Mouse (Mus musculus) common myeloid progenitor, adult 5-6 weeks (primary cell): ENCODE measurements around the gene Cfap157. TPM values are rescaled to one million over a fixed set of nuclear protein-coding genes. Genes with fewer than 3 reads are reported as not detected.

ENCODE experiments used
- ATAC-seq: replicated peaks from 2 replicates; pipeline ENCODE4 v1.8.0; 2016; ENCODE audit warnings: low read depth, mild to moderate bottlenecking, moderate TSS enrichment, inconsistent platforms; ENCODE audit not compliant: poor library complexity, severe bottlenecking
- total RNA-seq: library from RNA; stranded (forward); fragments of 200-1000, 187-1606 nt; gene quantifications from 2 replicates; pipeline ENCODE4 v1.2.3, GENCODE M21; 2017

The Cfap157 gene
- total RNA-seq, 1 experiment from 2014 or later = not detected

DNA sequence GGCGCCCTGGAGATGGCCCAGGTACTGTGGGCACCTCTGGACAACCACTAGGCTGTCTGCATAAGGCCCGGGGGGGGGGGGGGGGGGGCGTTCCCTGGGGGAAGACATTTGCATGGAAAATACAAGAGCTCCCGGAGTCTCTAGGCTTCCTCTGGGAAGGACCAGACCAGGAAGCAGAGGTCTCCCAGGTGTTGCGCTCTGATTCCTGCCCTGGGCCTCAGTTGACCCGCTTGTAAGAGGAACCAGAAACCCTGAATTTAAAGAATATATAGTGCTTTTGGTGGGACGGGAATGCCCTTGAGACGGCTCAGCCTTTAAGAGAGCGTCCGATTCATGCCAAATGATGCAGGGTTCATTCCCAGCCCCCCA lies 32.6 kb downstream of the Cfap157 start:
- ATAC-seq = no peak

DNA sequence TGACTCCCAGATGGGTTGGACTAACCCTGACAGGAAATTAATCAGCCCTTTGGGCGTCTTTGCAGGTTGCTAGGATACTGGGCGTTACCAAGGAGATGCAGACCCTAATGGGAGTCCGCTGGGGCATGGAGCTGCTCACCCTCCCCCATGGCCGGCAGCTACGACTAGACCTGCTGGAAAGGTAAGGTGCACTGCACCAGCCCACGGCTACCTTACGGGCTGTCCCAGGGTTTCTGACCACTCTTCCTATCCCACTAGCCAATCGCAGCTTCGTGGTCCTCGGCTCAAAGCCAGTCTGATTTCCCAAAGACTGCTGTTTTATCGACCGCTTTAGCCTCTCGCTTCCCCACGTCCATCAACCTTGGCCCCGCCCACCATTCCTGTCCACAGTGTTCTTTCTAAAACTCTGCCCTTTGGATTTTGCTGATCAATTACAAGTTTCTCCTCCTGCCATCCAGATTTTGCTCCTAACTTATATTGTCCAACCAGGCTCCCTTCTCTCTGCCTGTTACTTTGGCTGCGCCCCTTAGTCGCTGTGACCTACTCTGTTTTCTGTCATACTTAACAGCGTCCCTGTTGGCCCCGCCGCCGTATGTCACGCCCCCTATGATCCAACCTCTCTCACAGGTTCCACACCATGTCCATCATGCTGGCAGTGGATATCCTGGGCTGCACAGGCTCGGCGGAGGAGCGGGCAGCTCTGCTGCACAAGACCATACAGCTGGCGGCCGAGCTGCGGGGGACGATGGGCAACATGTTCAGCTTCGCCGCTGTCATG lies 33.2 kb downstream of the Cfap157 start:
- ATAC-seq = no peak

DNA sequence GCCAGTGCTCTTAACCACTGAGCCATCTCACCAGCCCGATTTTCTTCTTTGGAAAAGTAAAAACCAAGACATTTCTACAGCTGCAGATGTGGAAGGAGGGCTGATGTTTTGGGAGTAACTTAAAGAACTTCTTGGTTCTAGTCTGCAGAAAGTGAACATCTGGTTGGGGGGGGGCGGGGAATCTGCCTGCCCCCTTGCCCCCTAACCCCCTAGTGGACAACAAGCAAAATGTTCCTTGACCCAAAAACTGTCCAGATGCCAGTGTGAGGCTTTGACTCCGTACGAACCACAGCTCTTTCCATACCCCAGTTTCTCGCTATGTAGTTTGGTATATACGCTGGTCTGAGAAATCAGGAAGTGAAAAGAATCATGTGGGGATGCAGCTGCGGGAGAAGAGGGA lies 34.0 kb downstream of the Cfap157 start:
- no peak for ATAC-seq

DNA sequence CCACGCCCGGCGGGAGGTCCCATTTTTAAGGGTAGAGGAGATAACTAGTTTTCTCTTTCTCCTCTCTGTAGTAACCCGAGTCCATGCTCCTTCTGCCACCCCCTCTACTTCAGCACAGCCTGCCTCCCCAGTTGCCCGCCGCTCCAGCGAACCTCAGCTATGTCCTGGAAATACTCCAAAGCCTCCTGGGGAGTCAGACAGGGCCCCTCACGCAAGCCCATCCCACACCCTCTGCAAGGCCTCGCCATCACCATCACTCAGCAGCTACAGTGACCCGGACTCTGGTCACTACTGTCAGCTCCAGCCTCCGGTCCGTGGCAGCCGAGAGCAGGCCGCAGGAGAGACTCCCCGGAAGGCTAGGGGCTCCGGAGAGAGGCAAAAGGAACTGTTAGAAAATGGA lies 35.1 kb downstream of the Cfap157 start:
- no peak for ATAC-seq

DNA sequence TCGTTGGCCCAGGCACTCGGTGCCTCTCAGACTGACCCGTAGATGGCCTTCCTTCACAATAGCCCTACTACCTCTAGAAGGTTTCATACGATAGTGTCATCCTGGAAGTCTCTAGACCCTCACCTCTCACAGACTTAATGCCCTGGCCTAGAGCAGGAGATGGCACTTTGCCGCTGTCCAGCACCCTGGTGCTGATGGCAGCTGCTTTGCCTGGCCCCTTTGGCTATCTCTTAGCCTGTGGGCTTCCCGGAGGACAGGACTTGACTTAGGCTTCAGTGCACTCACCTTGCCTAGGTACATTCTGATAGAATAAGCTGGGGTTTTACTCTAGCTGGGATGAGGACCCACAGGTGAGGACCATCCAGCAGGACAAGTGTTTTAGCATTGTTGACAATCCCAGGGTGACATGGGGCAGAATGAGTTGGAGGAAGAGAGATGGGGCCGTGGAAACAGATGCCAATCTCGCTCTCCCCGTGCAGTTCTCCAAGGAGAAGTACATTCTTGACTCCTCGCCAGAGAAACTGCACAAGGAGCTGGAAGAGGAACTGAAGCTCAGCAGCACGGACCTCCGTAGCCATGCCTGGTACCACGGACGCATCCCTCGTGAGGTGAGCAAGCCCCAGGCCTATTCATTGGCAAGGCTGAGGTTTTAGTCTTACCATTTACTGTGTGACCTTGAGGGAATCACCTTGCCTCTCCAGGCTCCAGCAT lies 39.8 kb downstream of the Cfap157 start:
- peak; percentile 54; the same call in 1 of the 2 replicates for ATAC-seq

DNA sequence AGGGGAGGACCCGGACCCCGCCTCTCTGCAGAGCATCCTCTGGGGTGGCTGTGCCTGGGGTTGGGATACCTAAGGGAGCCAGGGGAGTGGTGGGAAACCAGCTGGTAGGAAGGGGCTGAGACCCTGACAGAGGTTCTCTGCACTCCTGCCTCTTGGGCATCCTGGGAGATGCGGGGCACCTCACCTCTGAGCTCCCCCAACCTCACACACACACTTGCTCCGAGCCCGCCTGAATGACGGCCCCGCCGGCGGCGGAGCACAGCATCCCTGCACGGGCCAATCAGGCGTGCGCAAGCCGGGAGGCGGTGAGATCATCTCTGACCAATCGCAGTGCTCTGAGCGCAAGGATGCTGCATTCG lies 42.1 kb downstream of the Cfap157 start:
- ATAC-seq = no peak

DNA sequence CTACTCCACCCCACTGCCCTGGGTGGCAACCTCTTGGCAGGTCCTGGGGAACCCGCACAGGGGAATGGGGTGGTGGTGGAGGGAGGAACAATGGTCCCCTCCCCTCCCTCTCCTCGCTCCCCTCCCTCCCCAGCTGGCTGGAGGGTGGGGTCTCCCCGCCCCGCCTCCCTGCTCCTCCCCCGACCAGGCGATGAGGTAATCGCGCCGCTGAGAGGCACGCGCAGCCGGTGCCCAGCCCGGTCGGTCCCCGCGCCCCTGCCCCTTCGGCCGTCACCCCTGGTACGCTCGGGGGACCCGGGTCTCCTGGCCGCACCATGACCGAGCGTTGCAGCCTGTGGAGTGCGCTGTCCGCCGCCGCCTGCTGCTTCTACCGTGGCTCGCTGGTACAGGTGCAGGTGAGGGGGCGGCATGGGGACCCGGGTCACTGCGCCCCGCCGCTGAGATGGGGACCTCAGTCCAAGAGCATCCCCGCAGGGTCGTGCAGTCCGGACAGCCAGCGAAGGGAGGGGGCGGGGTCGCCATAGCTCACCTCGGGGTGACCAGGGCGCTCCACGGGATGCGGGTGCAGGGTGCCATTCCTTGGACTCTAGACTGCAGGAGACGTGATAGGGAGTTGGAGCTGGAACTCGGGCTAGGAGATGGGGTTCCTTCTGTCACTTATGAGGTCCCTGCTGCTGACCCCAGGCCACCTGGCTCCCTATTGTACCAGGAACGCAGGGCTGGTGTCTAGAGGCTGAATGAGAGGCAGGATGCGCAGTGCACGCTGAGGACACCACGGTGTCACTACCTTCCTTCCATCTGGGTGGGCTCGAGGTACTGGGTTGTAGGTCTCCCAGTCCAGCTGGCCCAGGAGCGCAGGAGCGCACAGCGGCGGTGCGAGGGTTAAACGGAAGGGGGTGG lies 42.7 kb downstream of the Cfap157 start:
- no peak for ATAC-seq

DNA sequence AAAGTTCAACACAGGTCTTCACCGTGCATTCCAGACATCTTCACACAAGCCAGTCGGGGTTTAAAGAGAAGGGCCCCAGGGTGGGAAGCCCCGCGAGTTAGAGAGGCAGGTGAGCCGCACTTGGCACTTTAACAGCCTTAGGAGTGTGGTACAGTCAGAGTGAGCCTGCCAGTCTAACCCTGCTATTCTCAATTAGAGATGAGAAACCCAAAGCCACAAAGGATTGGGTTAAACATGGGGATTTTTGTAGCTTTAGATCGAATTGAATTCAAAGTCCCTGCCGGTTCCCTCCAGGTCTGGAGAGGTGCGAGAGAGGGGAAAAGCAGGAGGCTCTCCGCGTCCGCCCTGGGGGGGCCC lies 43.3 kb downstream of the Cfap157 start, which contains the start of gene 6330409D20Rik:
Gene 6330409D20Rik (minus strand): TSS at position 101 of the 357 bp plus-strand sequence.
- no peak for ATAC-seq

DNA sequence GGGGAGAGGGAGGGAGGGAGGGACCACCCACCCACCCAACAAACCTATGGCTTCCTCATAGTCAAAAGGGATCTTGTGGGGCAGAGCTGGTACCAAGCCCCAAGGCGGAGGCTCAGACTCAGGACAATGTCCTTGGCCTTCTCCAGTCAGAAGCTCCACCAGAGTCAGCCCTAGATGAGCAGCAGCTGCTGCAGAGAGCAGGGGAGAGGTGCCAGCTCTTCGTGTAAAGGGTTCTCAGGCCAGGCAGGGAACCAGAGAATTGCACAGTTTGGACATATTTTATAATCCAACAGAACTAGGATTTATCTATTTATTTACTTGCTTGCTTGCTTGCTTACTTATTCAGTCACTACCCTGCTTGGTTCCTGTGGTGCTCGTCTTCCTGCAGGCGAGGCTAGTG lies 44.9 kb downstream of the Cfap157 start:
- ATAC-seq = no peak

DNA sequence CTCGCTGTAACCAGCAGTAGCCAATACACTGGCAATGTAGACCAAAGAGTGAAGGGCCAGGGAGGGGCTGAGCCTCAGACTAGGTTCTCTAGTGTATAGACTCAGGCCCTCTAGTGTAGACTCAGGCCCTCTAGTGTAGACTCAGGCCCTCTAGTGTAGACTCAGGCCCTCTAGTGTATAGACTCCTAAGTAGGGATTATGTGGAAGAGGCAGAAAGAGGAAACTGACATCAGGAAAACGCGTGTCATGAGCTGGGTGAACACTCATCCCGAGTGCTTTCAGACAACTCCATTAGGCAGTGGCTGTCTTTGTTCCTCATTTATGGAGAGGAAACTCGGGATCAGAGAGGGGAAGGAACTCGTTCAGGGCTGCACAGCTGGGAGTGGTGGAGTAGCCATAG lies 47.2 kb downstream of the Cfap157 start:
- no peak for ATAC-seq

DNA sequence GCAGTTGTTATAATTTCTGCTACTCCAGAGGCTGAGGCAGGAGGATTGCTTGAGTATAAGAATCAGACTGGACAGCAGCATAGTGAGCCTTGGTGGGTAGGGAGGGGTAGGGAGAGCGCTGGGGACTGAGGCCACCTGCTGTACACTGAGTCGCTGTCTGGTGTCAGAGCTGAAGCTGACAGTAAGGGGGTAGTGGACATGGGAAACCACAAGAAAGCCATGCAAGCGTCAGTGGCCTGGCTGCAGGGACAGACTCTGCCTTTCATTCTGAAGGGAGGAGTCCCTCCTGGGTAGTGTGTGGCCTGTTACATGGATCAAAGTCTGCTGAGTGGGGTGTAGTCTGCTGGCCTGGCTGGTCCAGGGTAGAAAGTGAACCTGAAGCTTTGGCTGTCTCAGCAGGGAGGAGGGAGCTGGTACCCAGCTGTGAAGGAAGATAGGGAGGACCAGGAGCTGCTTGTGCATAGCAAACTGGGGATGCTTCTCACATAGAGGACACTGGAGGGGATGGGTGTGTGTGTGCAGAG lies 47.9 kb downstream of the Cfap157 start:
- ATAC-seq = peak; percentile 36

DNA sequence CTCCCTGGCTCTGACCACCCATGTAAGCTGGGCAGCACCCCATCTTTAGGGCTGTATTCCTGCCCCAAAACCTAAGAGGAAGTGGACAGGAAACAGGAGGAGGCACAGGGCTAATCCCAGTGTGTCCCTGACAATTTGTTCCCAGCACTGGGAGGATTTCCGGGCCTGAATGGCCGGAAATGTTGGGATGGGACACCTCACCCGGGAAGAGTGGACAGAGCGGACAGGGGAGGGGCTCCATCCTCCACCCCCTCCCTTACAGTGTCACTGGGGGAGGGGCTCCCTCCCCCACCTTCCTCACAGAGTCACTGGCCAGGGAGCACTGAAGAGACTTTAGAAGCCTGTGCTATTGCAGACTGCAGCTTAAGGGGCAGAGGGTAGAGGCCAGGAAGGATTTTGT lies 49.3 kb downstream of the Cfap157 start:
- ATAC-seq = no peak

DNA sequence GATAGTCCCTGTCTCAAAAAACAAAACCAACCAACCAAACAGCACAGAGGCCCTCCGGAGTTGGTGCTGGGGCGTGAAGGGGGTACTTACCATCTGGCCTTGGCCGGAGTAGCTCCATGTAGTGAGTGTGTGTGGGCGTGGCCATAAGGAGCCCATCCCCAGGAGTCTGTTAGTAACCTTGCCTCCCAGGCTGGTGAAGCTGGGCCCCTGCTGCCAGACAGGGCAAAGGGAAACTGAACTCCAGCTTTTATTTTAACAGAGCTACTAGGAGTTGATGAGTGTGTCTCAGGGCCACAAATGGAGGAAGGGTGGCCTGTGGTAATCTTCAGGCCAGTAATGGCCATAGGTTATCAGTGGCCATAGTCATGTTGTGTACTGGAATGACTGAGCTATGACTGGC lies 49.7 kb downstream of the Cfap157 start:
- ATAC-seq = no peak

DNA sequence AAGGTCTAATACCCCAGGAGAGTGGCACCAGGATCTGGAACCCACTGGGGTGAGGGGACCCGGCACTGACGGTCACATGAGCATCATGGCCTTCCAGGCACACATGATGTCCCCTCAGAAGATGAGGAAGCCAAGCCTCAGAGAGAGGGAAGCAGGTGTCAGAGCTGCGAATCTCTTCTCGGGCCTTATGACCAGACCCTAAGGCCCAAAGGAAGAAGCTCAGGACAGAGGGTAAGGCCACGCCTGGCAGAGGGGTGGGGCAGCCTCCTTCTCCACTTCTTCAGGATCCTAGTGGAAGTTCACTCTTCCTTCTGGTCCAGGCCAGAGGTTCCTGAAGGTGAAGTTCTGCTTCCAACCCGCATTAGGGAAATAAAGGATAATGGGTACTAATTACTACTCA lies 51.5 kb downstream of the Cfap157 start:
- no peak for ATAC-seq

DNA sequence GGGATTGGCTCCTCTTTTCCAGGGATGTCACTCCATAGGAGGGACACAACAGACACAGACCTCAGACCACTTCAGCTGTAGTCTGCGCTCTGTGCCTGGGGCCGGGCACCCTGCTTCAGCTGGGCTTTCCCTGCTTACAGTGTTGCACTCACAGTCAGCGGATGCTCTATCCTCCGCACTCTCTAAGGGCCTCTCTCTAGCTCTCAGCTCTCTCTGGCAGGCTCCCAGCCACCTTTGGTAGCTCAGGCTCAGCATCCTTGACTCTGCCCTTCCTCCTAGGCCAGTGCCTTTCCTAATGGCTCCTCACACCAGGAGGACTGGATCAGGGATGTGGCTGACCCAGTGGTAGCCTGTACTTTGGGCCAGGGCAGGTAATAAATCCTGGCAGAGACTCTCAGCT lies 52.3 kb downstream of the Cfap157 start:
- no peak for ATAC-seq

DNA sequence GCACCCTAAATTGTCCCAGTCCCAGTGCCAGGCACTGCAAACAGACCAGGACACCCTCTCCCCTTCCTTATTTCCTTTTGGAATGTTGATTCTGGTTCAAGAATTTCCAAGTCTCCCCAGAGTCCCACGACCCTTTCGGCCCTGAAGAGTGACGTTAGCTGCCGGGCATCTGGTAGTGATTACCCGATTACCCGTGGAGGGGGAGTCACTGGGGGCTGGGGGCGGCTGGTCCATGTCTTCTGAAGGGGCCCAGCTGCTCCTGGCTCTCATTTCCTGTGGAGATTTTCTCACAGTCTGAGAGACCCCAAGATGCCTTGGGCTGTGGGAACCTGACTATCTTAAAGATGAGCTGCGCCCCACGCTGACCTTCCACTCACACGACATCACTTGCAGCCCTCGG lies 53.4 kb downstream of the Cfap157 start:
- ATAC-seq = no peak

DNA sequence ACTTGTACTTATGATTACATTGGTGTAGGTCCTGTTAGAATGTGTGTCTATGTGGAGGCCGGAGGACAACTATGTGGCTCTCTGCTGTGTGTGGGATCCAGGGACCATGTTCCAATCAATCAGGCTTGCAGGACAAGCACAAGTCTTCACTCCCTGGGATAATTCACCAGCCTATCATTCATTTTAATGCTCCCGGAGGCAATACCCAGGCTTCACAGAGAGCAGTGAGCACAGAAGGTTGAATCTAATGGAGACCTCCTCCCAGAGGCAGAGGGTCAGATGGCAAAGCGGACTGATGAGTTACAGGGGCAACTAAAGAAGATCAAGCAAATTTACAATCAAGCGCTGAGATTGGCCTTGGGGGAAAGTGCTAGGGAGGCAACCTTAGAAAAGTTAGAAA lies 54.7 kb downstream of the Cfap157 start:
- no peak for ATAC-seq

DNA sequence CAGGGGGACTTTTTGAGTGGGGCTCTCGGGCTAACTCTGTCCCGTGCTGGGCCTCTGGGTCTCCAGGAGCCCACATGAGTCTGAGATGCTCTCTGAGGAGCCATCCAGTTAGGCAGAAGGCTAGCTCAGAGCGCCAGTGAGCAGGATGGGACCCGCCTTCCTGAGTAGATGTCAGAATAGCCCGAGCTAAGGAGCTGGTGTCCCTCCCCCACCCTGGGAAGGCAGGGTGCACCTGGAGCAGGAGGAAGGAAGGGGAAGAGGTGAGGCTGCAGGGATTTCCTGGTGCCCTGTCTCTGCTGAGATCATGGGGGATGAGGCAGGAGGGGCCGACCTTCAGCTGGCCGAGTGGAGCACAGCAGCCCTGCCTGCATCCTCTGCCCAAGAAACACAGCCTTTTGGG lies 55.8 kb downstream of the Cfap157 start:
- ATAC-seq = no peak

DNA sequence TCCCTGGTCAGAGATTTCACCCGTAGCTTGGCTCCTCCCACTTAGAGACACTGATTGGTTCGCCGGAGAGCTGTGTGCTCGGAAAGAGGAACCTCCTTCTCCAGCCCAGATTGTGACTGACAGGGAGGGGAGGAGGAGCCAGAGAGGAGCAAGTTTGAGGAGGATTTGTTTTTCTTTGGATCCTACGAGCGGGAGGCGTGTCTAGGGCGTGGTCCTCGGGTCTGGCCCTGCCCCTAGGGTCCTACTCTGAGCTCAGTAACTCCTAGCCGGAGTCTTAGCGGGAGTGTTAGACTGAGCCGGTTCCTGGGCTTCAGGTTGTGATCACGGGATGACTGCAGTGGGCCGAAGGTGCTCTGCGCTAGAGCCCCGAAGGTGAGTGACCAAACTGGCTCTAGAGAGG lies 56.8 kb downstream of the Cfap157 start:
- ATAC-seq = peak; percentile 100
